Mouse (Mus musculus) olfactory bulb, adult 2 months (tissue): ENCODE measurements around the gene Kansl2.

ENCODE experiments used
- CTCF ChIP-seq: fragments of 200-500 bp; IDR thresholded peaks from 2 replicates; pipeline ENCODE4 v1.5.1; 2012; ENCODE audit warnings: low read depth, mild to moderate bottlenecking, low read length, moderate library complexity; ENCODE audit not compliant: insufficient read depth
- POLR2A ChIP-seq: fragments of 200-500 bp; IDR thresholded peaks from 2 replicates; pipeline ENCODE4 v1.6.1; 2012; ENCODE audit warnings: mild to moderate bottlenecking, low read depth, low read length, moderate library complexity; ENCODE audit not compliant: insufficient read depth

DNA sequence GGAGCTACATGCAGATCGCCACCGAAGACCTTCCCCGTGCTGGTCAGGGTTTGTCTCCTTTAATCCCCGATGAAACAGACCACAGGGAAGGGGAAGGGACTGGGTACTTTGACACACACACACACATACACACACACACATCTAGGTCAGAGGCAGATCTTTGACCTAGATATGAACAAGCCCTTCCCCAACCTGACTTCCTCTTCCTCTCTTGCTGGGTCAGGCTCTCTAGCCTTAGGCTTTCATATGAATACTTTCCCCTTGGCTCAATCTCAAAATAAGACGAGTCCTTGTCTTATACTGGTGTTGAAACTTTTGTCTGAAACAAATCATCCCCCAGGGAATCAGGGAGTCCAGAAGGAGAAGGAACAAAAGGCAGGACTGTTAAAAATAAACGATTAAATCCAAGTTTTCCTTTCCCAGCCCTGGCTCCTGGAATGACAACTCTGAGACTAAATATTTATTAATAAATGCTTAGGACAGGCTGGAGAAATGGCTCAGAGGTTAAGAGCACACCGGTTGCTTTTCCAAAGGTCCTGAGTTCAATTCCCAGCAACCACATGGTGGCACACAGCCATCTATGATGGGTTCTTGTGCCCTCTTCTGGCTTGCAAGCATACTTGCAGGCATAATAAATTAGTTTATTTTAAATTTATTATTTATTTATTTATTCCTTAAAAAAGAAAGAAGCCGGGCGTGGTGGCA lies 27.7 kb downstream of the Kansl2 start:
- TF ChIP-seq CTCF: no peak
- no peak for TF ChIP-seq POLR2A
